Mouse (Mus musculus) testis, adult 2 months (tissue): ENCODE measurements at regions not wholly inside any gene's neighbourhood (a gene's known extent, or its start where the extent isn't known, plus 50 kb on each side); places are given as distances from the start of the nearest gene placed in this dataset.

Experiments
- CTCF ChIP-seq: fragments of 200-500 bp; IDR thresholded peaks from 2 replicates; pipeline ENCODE4 v1.5.1; 2012; ENCODE audit warnings: low read depth, mild to moderate bottlenecking, inconsistent platforms, low read length, moderate library complexity; ENCODE audit not compliant: control insufficient read depth, insufficient read depth, insufficient replicate concordance
- POLR2A ChIP-seq: fragments of 200-500 bp; IDR thresholded peaks from 2 replicates; pipeline ENCODE4 v1.6.1; 2012; ENCODE audit warnings: low read depth, mild to moderate bottlenecking, inconsistent platforms, low read length, moderate library complexity; ENCODE audit not compliant: control insufficient read depth

DNA sequence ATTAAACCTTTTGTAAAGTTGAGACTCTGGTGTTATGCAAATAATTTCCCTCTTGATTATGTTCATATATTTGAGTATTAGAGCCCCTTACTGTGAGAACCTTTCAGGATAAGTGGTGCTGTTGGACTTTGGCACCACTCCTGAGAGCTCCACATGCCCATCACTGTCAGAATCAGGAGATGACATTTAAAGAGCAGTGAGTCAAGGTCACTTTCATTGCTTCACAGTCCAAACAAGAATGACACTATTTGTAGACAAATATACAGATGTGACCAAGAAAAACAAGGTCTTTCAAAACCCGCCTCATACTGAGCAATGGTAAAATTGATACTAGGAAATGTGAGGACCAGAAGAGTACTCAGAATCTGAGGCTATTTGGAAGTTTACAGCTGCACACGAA lies 80.8 kb upstream of the Gria3 start:
- no peak for TF ChIP-seq CTCF
- no peak for TF ChIP-seq POLR2A
